Mouse (Mus musculus) hindbrain, embryonic 11.5 days (tissue): ENCODE data around the gene Limk1. TPM values are rescaled to one million over a fixed set of nuclear protein-coding genes. Genes with fewer than 3 reads are reported as not detected.

Experiments used
- ATAC-seq: fragments of 200-750 bp; cut with Nextera tagmentation; 2 replicates; pipeline ENCODE4 v1.8.0; 2017; ENCODE audit warnings: mild to moderate bottlenecking, moderate TSS enrichment, moderate library complexity; ENCODE audit not compliant: low FRiP score
- DNase-seq: peaks from one replicate; pipeline ENCODE4 v3.0.0-alpha.2; 2015; ENCODE audit warnings: low spot score
- H3K27ac ChIP-seq: fragments of 300-500 bp; sonication (generic); 2 replicates; pipeline ENCODE4 v1.5.1; 2014; ENCODE audit warnings: mild to moderate bottlenecking, low read depth, low read length
- H3K27me3 ChIP-seq: fragments of 300-500 bp; sonication (generic); 2 replicates; pipeline ENCODE4 v1.6.1; 2014; ENCODE audit warnings: mild to moderate bottlenecking, low read length, moderate library complexity, mixed read lengths; ENCODE audit not compliant: control insufficient read depth, insufficient read depth
- H3K36me3 ChIP-seq: fragments of 300-500 bp; sonication (generic); 2 replicates; pipeline ENCODE4 v1.6.1; 2014; ENCODE audit warnings: mild to moderate bottlenecking, low read length, moderate library complexity, mixed read lengths; ENCODE audit not compliant: control insufficient read depth, insufficient read depth
- H3K4me1 ChIP-seq: fragments of 300-500 bp; sonication (generic); replicated peaks from 2 replicates; pipeline ENCODE4 v1.6.1; 2014; ENCODE audit warnings: low read length, mixed read lengths; ENCODE audit not compliant: control insufficient read depth, insufficient read depth
- H3K4me2 ChIP-seq: fragments of 300-500 bp; sonication (generic); replicated peaks from 2 replicates; pipeline ENCODE4 v1.6.1; 2014; ENCODE audit warnings: mild to moderate bottlenecking, low read depth, low read length
- H3K4me3 ChIP-seq: fragments of 300-500 bp; sonication (generic); 2 replicates; pipeline ENCODE4 v1.5.1; 2014; ENCODE audit warnings: low read depth, low read length
- H3K9ac ChIP-seq: fragments of 300-500 bp; sonication (generic); 2 replicates; pipeline ENCODE4 v1.6.1; 2014; ENCODE audit warnings: low read depth, low read length
- H3K9me3 ChIP-seq: fragments of 300-500 bp; sonication (generic); 2 replicates; pipeline ENCODE4 v1.6.1; 2016; ENCODE audit warnings: low read length; ENCODE audit not compliant: control insufficient read depth
- WGBS: fragments of 180-500 bp; shearing (Covaris S2); extraction: QIAGEN DNeasy Blood & Tissue Kit; methylation state at CpG from one replicate; pipeline ENCODE4 v1.1.7; 2014; 5-methylcytosine and 5-hydroxymethylcytosine counted together
- polyA plus RNA-seq: library from polyadenylated mRNA; unstranded; fragments of >200 nt; fragmentation: Nextera tagmentation; extraction: Ambion mirVana; gene quantifications from 2 replicates; pipeline ENCODE4 v1.2.1, GENCODE M21; 2014

Limk1 gene
- 12.4 and 14.7 TPM in 2 replicates for polyA plus RNA-seq

- under 1% methylated on average over 57 of the region's 69 CpGs for WGBS
- Histone ChIP-seq H3K9ac (peak within 1 kb of the TSS; percentile 73), H3K27me3 (no peaks in the 10 kb centered on the region), H3K4me1 (0 out of 2 replicates have a peak, but pooled peaks cover 2% of the 10 kb centered on the region), H3K27ac (peak within 1 kb of the TSS; percentile 61), H3K4me2 (peak within 1 kb of the TSS; percentile 72), H3K36me3 (no peaks in the 10 kb centered on the region), H3K4me3 (peak within 1 kb of the TSS; percentile 65), H3K9me3 (no peaks in the 10 kb centered on the region)
- ATAC-seq: peak; percentile 20
- peak; percentile 63 for DNase-seq
Observed at GRCm38 (mm10) chr5:134688086-134688717, at the start of gene Limk1. Gene Limk1 (minus strand): TSS chr5:134688598.

- Histone ChIP-seq H3K27ac (no peak overlapping the region), H3K9ac (no peak overlapping the region), H3K4me1 (no peaks in the 10 kb centered on the region), H3K9me3 (no peaks in the 10 kb centered on the region), H3K4me2 (no peak overlapping the region), H3K27me3 (no peaks in the 10 kb centered on the region), H3K36me3 (no peaks in the 10 kb centered on the region), H3K4me3 (no peak overlapping the region)
- DNase-seq (no peak), ATAC-seq (no peak)
- WGBS: 89% methylated on average over 2 of the region's 2 CpGs
Observed at GRCm38 (mm10) chr5:134734920-134735319, 46.5 kb upstream of the Limk1 start.

GRCm38 (mm10) chr5:134734072-134734471 lies 45.7 kb upstream of the Limk1 start:
- Histone ChIP-seq H3K9ac (no peak overlapping the region), H3K9me3 (no peaks in the 10 kb centered on the region), H3K27me3 (no peaks in the 10 kb centered on the region), H3K27ac (no peak overlapping the region), H3K36me3 (no peaks in the 10 kb centered on the region), H3K4me2 (no peak overlapping the region), H3K4me3 (no peak overlapping the region), H3K4me1 (no peaks in the 10 kb centered on the region)
- ATAC-seq (no peak), DNase-seq (no peak)
- WGBS: 86% methylated on average over 5 of the region's 5 CpGs

DNA sequence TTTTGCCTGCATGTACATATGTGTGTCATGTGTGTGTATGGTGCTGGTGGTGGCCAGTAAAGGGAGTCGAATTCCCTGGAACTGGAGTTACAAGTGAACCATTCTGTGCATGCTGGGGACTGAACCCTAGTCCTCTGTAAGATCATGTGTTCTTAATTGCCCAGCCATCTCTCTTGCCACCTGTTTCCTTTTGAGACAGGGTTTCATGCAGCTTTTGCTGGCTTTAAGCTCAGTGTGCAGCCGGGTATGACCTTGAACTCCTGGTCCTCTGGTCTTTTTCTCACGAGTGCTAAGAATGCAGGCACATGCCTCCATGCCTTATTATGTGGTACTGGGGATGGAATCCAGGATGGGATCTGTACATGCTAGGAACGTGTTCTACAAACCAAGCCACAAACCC lies 44.8 kb upstream of the Limk1 start:
- 69% methylated on average over 4 of the region's 4 CpGs for whole genome bisulfite sequencing
- no peaks in the 10 kb centered on the region for H3K36me3 ChIP-seq
- no peak for DNase-seq
- no peak overlapping the region for H3K4me3 ChIP-seq
- H3K27me3 ChIP-seq: no peaks in the 10 kb centered on the region
- no peak overlapping the region for H3K27ac ChIP-seq
- no peaks in the 10 kb centered on the region for H3K9me3 ChIP-seq
- no peaks in the 10 kb centered on the region for H3K4me1 ChIP-seq
- H3K4me2 ChIP-seq: no peak overlapping the region
- ATAC-seq: no peak
- H3K9ac ChIP-seq: no peak overlapping the region

- no peak for DNase-seq
- Histone ChIP-seq H3K4me1 (no peaks in the 10 kb centered on the region), H3K4me2 (no peak overlapping the region), H3K4me3 (no peak overlapping the region), H3K9ac (no peak overlapping the region), H3K36me3 (no peaks in the 10 kb centered on the region), H3K27me3 (no peaks in the 10 kb centered on the region), H3K27ac (no peak overlapping the region), H3K9me3 (no peaks in the 10 kb centered on the region)
- no peak for ATAC-seq
- 93% methylated on average over 12 of the region's 12 CpGs for WGBS
Observed at GRCm38 (mm10) chr5:134729124-134729523, 40.7 kb upstream of the Limk1 start.

DNA sequence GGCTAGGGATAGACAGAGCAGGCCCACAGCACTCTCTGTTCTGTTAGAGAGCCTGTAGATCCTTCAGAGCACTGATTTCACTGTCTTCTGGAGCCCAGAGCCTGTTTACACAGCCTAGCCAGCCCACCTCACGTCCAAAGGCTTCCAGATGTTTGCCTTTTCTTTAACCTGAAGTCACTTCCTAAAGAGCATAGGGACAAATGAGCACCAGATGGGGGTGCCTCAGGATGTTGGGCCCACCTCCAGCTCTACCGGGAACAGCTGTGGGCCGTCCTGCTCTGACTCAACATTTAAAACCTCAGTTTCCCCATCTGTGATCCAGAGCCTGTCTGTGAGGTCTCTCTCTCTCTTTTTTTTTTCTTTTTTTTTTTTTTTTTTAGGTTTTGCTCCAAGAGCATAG lies 40.1 kb upstream of the Limk1 start:
- no peaks in the 10 kb centered on the region for H3K9me3 ChIP-seq
- no peak overlapping the region for H3K4me3 ChIP-seq
- no peaks in the 10 kb centered on the region for H3K36me3 ChIP-seq
- no peaks in the 10 kb centered on the region for H3K4me1 ChIP-seq
- WGBS: 62% methylated on average over 3 of the region's 3 CpGs
- ATAC-seq (no peak), DNase-seq (no peak)
- H3K27me3 ChIP-seq: no peaks in the 10 kb centered on the region
- H3K4me2 ChIP-seq: no peak overlapping the region
- H3K27ac ChIP-seq: no peak overlapping the region
- no peak overlapping the region for H3K9ac ChIP-seq

- DNase-seq (no peak), ATAC-seq (no peak)
- Histone ChIP-seq H3K27ac (no peak overlapping the region), H3K9me3 (no peaks in the 10 kb centered on the region), H3K9ac (no peak overlapping the region), H3K27me3 (no peaks in the 10 kb centered on the region), H3K36me3 (no peaks in the 10 kb centered on the region), H3K4me2 (no peak overlapping the region), H3K4me3 (no peak overlapping the region), H3K4me1 (no peaks in the 10 kb centered on the region)
- 88% methylated on average over 8 of the region's 8 CpGs for WGBS
Observed at GRCm38 (mm10) chr5:134727001-134727639, 38.7 kb upstream of the Limk1 start.

- no peaks in the 10 kb centered on the region for H3K36me3 ChIP-seq
- no peak overlapping the region for H3K9ac ChIP-seq
- H3K4me2 ChIP-seq: no peak overlapping the region
- ATAC-seq (no peak), DNase-seq (no peak)
- WGBS: 73% methylated on average over 4 of the region's 4 CpGs
- no peak overlapping the region for H3K4me3 ChIP-seq
- no peak overlapping the region for H3K27ac ChIP-seq
- no peaks in the 10 kb centered on the region for H3K4me1 ChIP-seq
- H3K27me3 ChIP-seq: no peaks in the 10 kb centered on the region
- H3K9me3 ChIP-seq: no peaks in the 10 kb centered on the region
Observed at GRCm38 (mm10) chr5:134725299-134725698, 36.9 kb upstream of the Limk1 start.

GRCm38 (mm10) chr5:134720058-134720457 lies 31.7 kb upstream of the Limk1 start:
- no peak for ATAC-seq
- WGBS: 80% methylated on average over 4 of the region's 4 CpGs

More at GRCm38 (mm10) chr5:134720058-134720457, 31.7 kb upstream of the Limk1 start:
- H3K4me2 ChIP-seq: no peak overlapping the region
- no peaks in the 10 kb centered on the region for H3K4me1 ChIP-seq
- H3K27ac ChIP-seq: no peak overlapping the region
- no peaks in the 10 kb centered on the region for H3K27me3 ChIP-seq
- H3K4me3 ChIP-seq: no peak overlapping the region
- DNase-seq: no peak
- H3K36me3 ChIP-seq: no peaks in the 10 kb centered on the region
- no peak overlapping the region for H3K9ac ChIP-seq
- H3K9me3 ChIP-seq: no peaks in the 10 kb centered on the region
